ENCODE assay signal across 8 mouse cellular contexts in genomic region chr11:101069391-101070188, GRCm38 (mm10). TPM values are rescaled to one million over a fixed set of nuclear protein-coding genes. Genes with fewer than 3 reads are reported as not detected.
DNase-seq lines count a peak whose midpoint lies in the region; ATAC-seq and TF ChIP-seq lines count a peak whose summit lies in the region.

Gene Naglu (plus strand): TSS chr11:101070012.

- peak within 1 kb of the TSS; percentile 92 for H3K4me3 ChIP-seq in bone marrow, adult 2 months (replicated peaks; ENCODE audit: control insufficient read depth, low read depth, low read length)
- H3K4me3 ChIP-seq in embryonic facial prominence, embryonic 14.5 days (ENCODE audit: low read depth, low read length): peak within 1 kb of the TSS; percentile 83
- H3K4me3 ChIP-seq in heart, adult 2 months: peak within 1 kb of the TSS; percentile 84
- H3K4me3 ChIP-seq in limb, embryonic 12.5 days (replicated peaks): peak within 1 kb of the TSS; percentile 77
- peak within 1 kb of the TSS; percentile 79 for H3K4me3 ChIP-seq in midbrain, embryonic 14.5 days (replicated peaks; ENCODE audit: low read depth, low read length)

- H3K27ac ChIP-seq in bone marrow, adult 2 months (ENCODE audit: control insufficient read depth, insufficient read depth, low read depth, low read length, poor library complexity): peak within 1 kb of the TSS; percentile 65
- no peak within 1 kb of the TSS for H3K27ac ChIP-seq in embryonic facial prominence, embryonic 14.5 days (replicated peaks; ENCODE audit: low read depth, low read length)
- H3K27ac ChIP-seq in heart, adult 2 months: peak within 1 kb of the TSS; percentile 70
- H3K27ac ChIP-seq in limb, embryonic 12.5 days: no peak within 1 kb of the TSS
- H3K27ac ChIP-seq in midbrain, embryonic 14.5 days (replicated peaks; ENCODE audit: low read depth, low read length): peak within 1 kb of the TSS; percentile 79

- H3K36me3 ChIP-seq in embryonic facial prominence, embryonic 14.5 days (ENCODE audit: control insufficient read depth, insufficient read depth, low read length): no peaks in the 10 kb centered on the region
- peaks cover under 1% of the 10 kb centered on the region; the same call in 1 of the 2 replicates for H3K36me3 ChIP-seq in heart, adult 2 months (ENCODE audit: control insufficient read depth, insufficient read depth, low read length)
- H3K36me3 ChIP-seq in limb, embryonic 12.5 days: no peaks in the 10 kb centered on the region
- no peaks in the 10 kb centered on the region for H3K36me3 ChIP-seq in midbrain, embryonic 14.5 days (ENCODE audit: control insufficient read depth, insufficient read depth, low read length)

- intact Hi-C loops in heart, adult 2 months (cut with DNase I): loop anchor here (10.0 kb wide), 2 partner anchors 345 to 495 kb away; partner anchors contain the start of gene Cnp

- peak within 1 kb of the TSS; percentile 79 for H3K9ac ChIP-seq in embryonic facial prominence, embryonic 14.5 days (ENCODE audit: low read depth, low read length)
- H3K9ac ChIP-seq in heart, adult 2 months (ENCODE audit: low read depth, low read length): peak within 1 kb of the TSS; percentile 92
- H3K9ac ChIP-seq in limb, embryonic 12.5 days (replicated peaks): peak within 1 kb of the TSS; percentile 79
- H3K9ac ChIP-seq in midbrain, embryonic 14.5 days (replicated peaks; ENCODE audit: low read length): peak within 1 kb of the TSS; percentile 89

- no peaks in the 10 kb centered on the region for H3K79me2 ChIP-seq in heart, adult 2 months (replicated peaks; ENCODE audit: control insufficient read depth, insufficient read depth, low read length)

- TF ChIP-seq CTCF in bone marrow, adult 2 months (IDR thresholded peaks at IDR 0.05; ENCODE audit: control insufficient read depth, insufficient read depth, low read length): no peak
- no peak for TF ChIP-seq CTCF in heart, adult 2 months (IDR thresholded peaks at IDR 0.05)

- peak; percentile 83 for TF ChIP-seq EP300 in heart, adult 2 months (IDR thresholded peaks at IDR 0.05; ENCODE audit: insufficient read depth, low read depth, low read length)

- 4% methylated on average over 35 of the region's 35 CpGs for WGBS in bone marrow, adult 2 months
- 4% methylated on average over 35 of the region's 35 CpGs for WGBS in embryonic facial prominence, embryonic 14.5 days
- WGBS in heart, adult 2 months: 5% methylated on average over 35 of the region's 35 CpGs
- 5% methylated on average over 35 of the region's 35 CpGs for WGBS in limb, embryonic 12.5 days
- WGBS in midbrain, embryonic 14.5 days: 4% methylated on average over 35 of the region's 35 CpGs

- no peaks in the 10 kb centered on the region for H3K9me3 ChIP-seq in embryonic facial prominence, embryonic 14.5 days (ENCODE audit: control insufficient read depth, low read length)
- H3K9me3 ChIP-seq in limb, embryonic 12.5 days: no peaks in the 10 kb centered on the region
- no peaks in the 10 kb centered on the region for H3K9me3 ChIP-seq in midbrain, embryonic 14.5 days (ENCODE audit: control insufficient read depth, low read length)

- peaks cover 8% of the 10 kb centered on the region; the same call in 1 of the 2 replicates for H3K27me3 ChIP-seq in embryonic facial prominence, embryonic 14.5 days (replicated peaks; ENCODE audit: control insufficient read depth, insufficient read depth, low read length)
- no peaks in the 10 kb centered on the region for H3K27me3 ChIP-seq in heart, adult 2 months (ENCODE audit: control insufficient read depth, insufficient read depth, low read length)
- peaks cover 39% of the 10 kb centered on the region for H3K27me3 ChIP-seq in limb, embryonic 12.5 days
- no peaks in the 10 kb centered on the region for H3K27me3 ChIP-seq in midbrain, embryonic 14.5 days (ENCODE audit: control insufficient read depth, insufficient read depth, low read length)

- peak; percentile 97 for DNase-seq in 416B (ENCODE audit: low read depth)
- peak; percentile 95 for DNase-seq in embryonic facial prominence, embryonic 14.5 days (ENCODE audit: low spot score)
- DNase-seq in heart, adult 2 months: peak; percentile 95 to 97
- DNase-seq in kidney, adult 8-10 months: peak; percentile 97
- DNase-seq in midbrain, embryonic 14.5 days: peak; percentile 95
- DNase-seq in spleen, adult 12 weeks (ENCODE audit: low spot score): peak; percentile 89

- no peaks in the 10 kb centered on the region for H3K4me1 ChIP-seq in bone marrow, adult 2 months (ENCODE audit: control insufficient read depth, insufficient read depth, low read length)
- H3K4me1 ChIP-seq in embryonic facial prominence, embryonic 14.5 days (ENCODE audit: control insufficient read depth, insufficient read depth, low read length): peaks cover 11% of the 10 kb centered on the region
- peaks cover 3% of the 10 kb centered on the region for H3K4me1 ChIP-seq in heart, adult 2 months (ENCODE audit: control insufficient read depth, insufficient read depth, low read length)
- peaks cover 14% of the 10 kb centered on the region for H3K4me1 ChIP-seq in limb, embryonic 12.5 days (replicated peaks)
- H3K4me1 ChIP-seq in midbrain, embryonic 14.5 days (ENCODE audit: control insufficient read depth, insufficient read depth, low read length): peaks cover 6% of the 10 kb centered on the region; the same call in 1 of the 2 replicates

- TF ChIP-seq POLR2A in bone marrow, adult 2 months (IDR thresholded peaks at IDR 0.05; ENCODE audit: borderline replicate concordance, control insufficient read depth, low read depth, low read length): peak; percentile 58; the same call in 1 of the 2 replicates
- peak; percentile 85 for TF ChIP-seq POLR2A in heart, adult 2 months (IDR thresholded peaks at IDR 0.05; ENCODE audit: insufficient read depth, low read depth, low read length)

- peak; percentile 87 for ATAC-seq in embryonic facial prominence, embryonic 14.5 days (ENCODE audit: low read depth)
- ATAC-seq in limb, embryonic 12.5 days (ENCODE audit: insufficient number of reproducible peaks, insufficient read depth, low FRiP score, low TSS enrichment, low read depth): peak; percentile 62; the same call in 1 of the 2 replicates
- ATAC-seq in midbrain, embryonic 14.5 days (ENCODE audit: low FRiP score, low TSS enrichment): peak; percentile 85

- peak within 1 kb of the TSS; percentile 99 for H3K4me2 ChIP-seq in embryonic facial prominence, embryonic 14.5 days (ENCODE audit: low read depth, low read length)
- H3K4me2 ChIP-seq in limb, embryonic 12.5 days: peak within 1 kb of the TSS; percentile 99
- peak within 1 kb of the TSS; percentile 95 for H3K4me2 ChIP-seq in midbrain, embryonic 14.5 days (ENCODE audit: low read length)

RNA-seq across cellular contexts. Expression of gene Naglu, which starts in this region (rescaled TPM):
- polyA plus RNA-seq in bone marrow, adult 2 months (2011; ENCODE audit: insufficient read depth, insufficient read length, low replicate concordance, missing spikeins): 3.4 and 5.6 TPM in 2 replicates
- polyA plus RNA-seq in embryonic facial prominence, embryonic 14.5 days (2014; fragmentation: Nextera tagmentation; extraction: Ambion mirVana): 13.9 and 14.4 TPM in 2 replicates
- total RNA-seq in heart, adult 2 months (2021): 1 to 10 TPM; 7.4 to 8.3 TPM
- 11.0 and 14.3 TPM in 2 replicates for polyA plus RNA-seq in heart, adult 2 months (2012; rRNA removed)
- polyA plus RNA-seq in limb, embryonic 12.5 days (2016; fragmentation: Nextera tagmentation; extraction: Ambion mirVana): 8.0 and 8.1 TPM in 2 replicates
- polyA plus RNA-seq in midbrain, embryonic 14.5 days (2014; fragmentation: Nextera tagmentation; extraction: Ambion mirVana): 9.5 and 9.8 TPM in 2 replicates

Comparison
In these comparisons a context has a peak if more than half of its experiments do, and no peak if none do; other contexts are left out.
1. H3K27ac ChIP-seq: peak in bone marrow, adult 2 months (single experiment), heart, adult 2 months (single experiment) and midbrain, embryonic 14.5 days (single experiment); none in embryonic facial prominence, embryonic 14.5 days (single experiment) and limb, embryonic 12.5 days (single experiment).
2. Peak in every context shown above with its lines, with median percentiles within 50 percentile points of each other: DNase-seq, H3K4me3 ChIP-seq, ATAC-seq, H3K4me2 ChIP-seq and H3K9ac ChIP-seq.